Comparison of ENCODE assay signal across 8 mouse cellular contexts in genomic region chr4:98243941-98244929, GRCm38 (mm10).
DNase-seq lines count a peak whose midpoint lies in the region; ATAC-seq and TF ChIP-seq lines count a peak whose summit lies in the region.

No protein-coding gene starts in this region.

- no peaks in the 10 kb centered on the region for H3K9me3 ChIP-seq in hindbrain, postnatal 0 days (ENCODE audit: low read length)
- no peaks in the 10 kb centered on the region for H3K9me3 ChIP-seq in midbrain, embryonic 12.5 days

- peak overlapping the region; percentile 47 for H3K9ac ChIP-seq in hindbrain, postnatal 0 days (replicated peaks; ENCODE audit: low read length)
- H3K9ac ChIP-seq in midbrain, embryonic 12.5 days (replicated peaks) = peak overlapping the region; percentile 2

- intact Hi-C loops in gastrocnemius, adult 2 months (cut with DNase I) = no loop called here

- no peaks in the 10 kb centered on the region for H3K36me3 ChIP-seq in hindbrain, postnatal 0 days (ENCODE audit: insufficient read depth, low read length)
- no peaks in the 10 kb centered on the region for H3K36me3 ChIP-seq in midbrain, embryonic 12.5 days

- H3K4me2 ChIP-seq in hindbrain, postnatal 0 days (ENCODE audit: low read depth, low read length) = peak overlapping the region; percentile 62
- peak overlapping the region; percentile 49 for H3K4me2 ChIP-seq in midbrain, embryonic 12.5 days (replicated peaks)

- no peak for TF ChIP-seq CTCF in gastrocnemius, adult 2 months (IDR thresholded peaks at IDR 0.05)
- TF ChIP-seq CTCF in hindbrain, postnatal 0 days (IDR thresholded peaks at IDR 0.05; ENCODE audit: low read depth) = no peak

- peaks cover 7% of the 10 kb centered on the region; the same call in 1 of the 2 replicates for H3K4me1 ChIP-seq in hindbrain, postnatal 0 days (ENCODE audit: insufficient read depth, low read length)
- H3K4me1 ChIP-seq in midbrain, embryonic 12.5 days = peaks cover 21% of the 10 kb centered on the region

- 5% methylated on average over 15 of the region's 16 CpGs for WGBS in hindbrain, postnatal 0 days
- 12% methylated on average over 15 of the region's 16 CpGs for WGBS in midbrain, embryonic 12.5 days

- peak; percentile 52 for DNase-seq in Muller cell, postnatal 12 days (ENCODE audit: inconsistent ontology term)
- peak; percentile 32 to 37 for DNase-seq in cerebellum, postnatal 25 days
- DNase-seq in gastrocnemius, adult 2 months = peak; percentile 26
- peak; percentile 66 for DNase-seq in hindbrain, postnatal 0 days (ENCODE audit: low spot score)
- peak; percentile 15 for DNase-seq in left cerebral cortex, adult 11 months (ENCODE audit: low spot score)
- DNase-seq in thymus, postnatal 0 days (ENCODE audit: low spot score) = peak; percentile 83
- DNase-seq in liver = no peak

- peak; percentile 77 for ATAC-seq in hindbrain, postnatal 0 days
- ATAC-seq in midbrain, embryonic 12.5 days (ENCODE audit: low FRiP score, low read depth) = peak; percentile 80

- no peaks in the 10 kb centered on the region for H3K27me3 ChIP-seq in hindbrain, postnatal 0 days (ENCODE audit: insufficient read depth, low read length)
- H3K27me3 ChIP-seq in midbrain, embryonic 12.5 days = 0 out of 2 replicates have a peak, but pooled peaks cover 3% of the 10 kb centered on the region

- H3K27ac ChIP-seq in gastrocnemius, adult 2 months = peak overlapping the region; percentile 16
- H3K27ac ChIP-seq in hindbrain, postnatal 0 days = peak overlapping the region; percentile 68
- peak overlapping the region; percentile 61 for H3K27ac ChIP-seq in midbrain, embryonic 12.5 days (replicated peaks)

- H3K4me3 ChIP-seq in gastrocnemius, adult 2 months = peak overlapping the region; percentile 53
- peak overlapping the region; percentile 35 for H3K4me3 ChIP-seq in hindbrain, postnatal 0 days (ENCODE audit: low read length)
- peak overlapping the region; percentile 25 for H3K4me3 ChIP-seq in midbrain, embryonic 12.5 days

Comparison
In these comparisons a context has a peak if more than half of its experiments do, and no peak if none do; other contexts are left out.
1. H3K27ac ChIP-seq: peak in every context shown above with its lines; median percentile 68 in hindbrain, postnatal 0 days; 61 in midbrain, embryonic 12.5 days; 16 in gastrocnemius, adult 2 months.